Mouse (Mus musculus) embryonic facial prominence, embryonic 11.5 days (tissue): ENCODE results near the gene Ntf5. TPM values are rescaled to one million over a fixed set of nuclear protein-coding genes. Genes with fewer than 3 reads are reported as not detected.

ENCODE experiments used
- ATAC-seq: fragments of 200-750 bp; cut with Nextera tagmentation; replicated peaks from 2 replicates; pipeline ENCODE4 v1.8.0; 2017; ENCODE audit warnings: low read depth; ENCODE audit not compliant: insufficient number of reproducible peaks, low FRiP score, low TSS enrichment
- DNase-seq: peaks from one replicate; pipeline ENCODE4 v3.0.0-alpha.2; 2015; ENCODE audit warnings: low spot score
- H3K27ac ChIP-seq: fragments of 300-500 bp; sonication (generic); replicated peaks from 2 replicates; pipeline ENCODE4 v1.5.1; 2014; ENCODE audit warnings: mild to moderate bottlenecking, low read depth, low read length, control low read depth
- H3K27me3 ChIP-seq: fragments of 300-500 bp; sonication (generic); 2 replicates; pipeline ENCODE4 v1.6.1; 2014; ENCODE audit warnings: mild to moderate bottlenecking, low read length, moderate library complexity, mixed read lengths; ENCODE audit not compliant: control insufficient read depth, insufficient read depth
- H3K36me3 ChIP-seq: fragments of 300-500 bp; sonication (generic); replicated peaks from 2 replicates; pipeline ENCODE4 v1.6.1; 2014; ENCODE audit warnings: low read depth, mild to moderate bottlenecking, low read length, moderate library complexity, mixed read lengths; ENCODE audit not compliant: control insufficient read depth, insufficient read depth
- H3K4me1 ChIP-seq: fragments of 300-500 bp; sonication (generic); 2 replicates; pipeline ENCODE4 v1.6.1; 2014; ENCODE audit warnings: low read length, mixed read lengths; ENCODE audit not compliant: control insufficient read depth, insufficient read depth
- H3K4me2 ChIP-seq: fragments of 300-500 bp; sonication (generic); 2 replicates; pipeline ENCODE4 v1.6.1; 2014; ENCODE audit warnings: low read depth, mild to moderate bottlenecking, control low read depth, low read length, moderate library complexity
- H3K4me3 ChIP-seq: fragments of 300-500 bp; sonication (generic); 2 replicates; pipeline ENCODE4 v1.5.1; 2014; ENCODE audit warnings: low read depth, low read length, control low read depth
- H3K9ac ChIP-seq: fragments of 300-500 bp; sonication (generic); replicated peaks from 2 replicates; pipeline ENCODE4 v1.6.1; 2014; ENCODE audit warnings: mild to moderate bottlenecking, control low read depth, low read length
- H3K9me3 ChIP-seq: fragments of 300-500 bp; sonication (generic); replicated peaks from 2 replicates; pipeline ENCODE4 v1.6.1; 2016; ENCODE audit warnings: mild to moderate bottlenecking, low read length, inconsistent platforms, mixed read lengths; ENCODE audit not compliant: control insufficient read depth
- WGBS: fragments of 180-500 bp; shearing (Covaris S2); extraction: QIAGEN DNeasy Blood & Tissue Kit; methylation state at CpG from one replicate; pipeline ENCODE4 v1.1.7; 2014; 5-methylcytosine and 5-hydroxymethylcytosine counted together
- polyA plus RNA-seq: library from polyadenylated mRNA; unstranded; fragments of >200 nt; fragmentation: Nextera tagmentation; extraction: Ambion mirVana; gene quantifications from 2 replicates; pipeline ENCODE4 v1.2.1, GENCODE M21; 2014

Ntf5 gene
- polyA plus RNA-seq, 1 experiment from 2014 or later: 5.1 TPM

GRCm38 (mm10) chr7:45434203-45435015, 20.9 kb downstream of the Ntf5 start, which contains the start of gene Gys1:
Gys1 (plus strand) TSS chr7:45434844.
- Histone ChIP-seq H3K36me3 (peaks cover 2% of the 10 kb centered on the region), H3K4me1 (peaks cover 14% of the 10 kb centered on the region), H3K4me3 (peak within 1 kb of the TSS; percentile 85), H3K9me3 (no peaks in the 10 kb centered on the region), H3K4me2 (peak within 1 kb of the TSS; percentile 95), H3K9ac (peak within 1 kb of the TSS; percentile 88), H3K27me3 (no peaks in the 10 kb centered on the region), H3K27ac (peak within 1 kb of the TSS; percentile 80)
- under 1% methylated on average over 45 of the region's 45 CpGs for WGBS
- DNase-seq (peak; percentile 100), ATAC-seq (peak; percentile 94)

DNA sequence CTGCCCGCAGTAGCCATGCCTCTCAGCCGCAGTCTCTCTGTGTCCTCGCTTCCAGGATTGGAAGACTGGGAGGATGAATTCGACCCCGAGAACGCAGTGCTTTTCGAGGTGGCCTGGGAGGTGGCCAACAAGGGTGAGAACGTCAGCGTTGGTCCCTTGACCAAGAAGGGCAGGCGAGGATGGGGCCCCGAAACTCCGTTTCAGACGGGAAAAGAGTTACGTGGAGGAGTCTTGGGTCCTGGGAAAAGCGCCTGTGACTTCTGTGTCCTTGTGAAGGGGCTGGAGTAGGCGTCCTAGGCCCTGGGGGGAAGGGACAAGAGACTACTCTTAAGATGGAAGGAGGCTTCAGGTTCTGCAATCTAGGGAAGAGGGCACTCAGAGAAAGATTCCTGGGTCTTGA, 21.5 kb downstream of the Ntf5 start:
- DNase-seq (peak; percentile 47), ATAC-seq (no peak; the same call in 1 of the 2 replicates)
- no peaks in the 10 kb centered on the region for H3K9me3 ChIP-seq
- peak overlapping the region; percentile 85 for H3K4me3 ChIP-seq
- H3K4me1 ChIP-seq: peaks cover 14% of the 10 kb centered on the region
- no peaks in the 10 kb centered on the region for H3K27me3 ChIP-seq
- peak overlapping the region; percentile 71 for H3K9ac ChIP-seq
- H3K4me2 ChIP-seq: peak overlapping the region; percentile 69
- H3K27ac ChIP-seq: no peak overlapping the region
- peaks cover 2% of the 10 kb centered on the region for H3K36me3 ChIP-seq
- 3% methylated on average over 16 of the region's 16 CpGs for WGBS

DNA sequence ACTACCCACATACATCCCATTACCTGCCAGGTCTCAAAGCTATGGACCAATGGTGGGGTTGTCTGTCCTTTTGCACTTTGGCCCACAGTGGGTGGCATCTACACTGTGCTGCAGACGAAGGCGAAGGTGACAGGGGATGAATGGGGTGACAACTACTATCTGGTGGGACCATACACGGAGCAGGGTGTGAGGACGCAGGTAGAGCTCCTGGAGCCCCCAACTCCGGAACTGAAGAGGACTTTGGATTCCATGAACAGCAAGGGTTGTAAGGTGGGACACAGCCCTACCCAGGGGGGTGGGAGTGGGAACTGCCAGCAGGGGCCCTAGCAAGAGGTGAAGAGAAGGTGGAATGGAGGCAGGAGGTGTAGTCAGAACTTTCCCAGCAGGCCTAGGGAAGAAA, 22.9 kb downstream of the Ntf5 start:
- H3K9ac ChIP-seq: no peak overlapping the region; the same call in 1 of the 2 replicates
- no peak overlapping the region for H3K27ac ChIP-seq
- H3K4me1 ChIP-seq: peaks cover 14% of the 10 kb centered on the region
- H3K9me3 ChIP-seq: no peaks in the 10 kb centered on the region
- H3K36me3 ChIP-seq: no peaks in the 10 kb centered on the region; the same call in 1 of the 2 replicates
- DNase-seq (no peak), ATAC-seq (no peak)
- no peaks in the 10 kb centered on the region for H3K27me3 ChIP-seq
- H3K4me2 ChIP-seq: peak overlapping the region; percentile 13; the same call in 1 of the 2 replicates
- H3K4me3 ChIP-seq: no peak overlapping the region
- 95% methylated on average over 5 of the region's 5 CpGs for WGBS

- no peaks in the 10 kb centered on the region for H3K27me3 ChIP-seq
- no peak overlapping the region for H3K4me3 ChIP-seq
- 18% methylated on average over 6 of the region's 6 CpGs for WGBS
- H3K9ac ChIP-seq: no peak overlapping the region; the same call in 1 of the 2 replicates
- peak; percentile 64 for DNase-seq
- peaks cover 14% of the 10 kb centered on the region for H3K4me1 ChIP-seq
- H3K4me2 ChIP-seq: 0 out of 2 replicates have a peak overlapping the region, but pooled peaks have one; percentile 16
- ATAC-seq: no peak
- H3K27ac ChIP-seq: no peak overlapping the region
- no peaks in the 10 kb centered on the region for H3K9me3 ChIP-seq
- no peaks in the 10 kb centered on the region; the same call in 1 of the 2 replicates for H3K36me3 ChIP-seq
Observed at GRCm38 (mm10) chr7:45437046-45437445, 23.6 kb downstream of the Ntf5 start.

GRCm38 (mm10) chr7:45437521-45438276, 24.2 kb downstream of the Ntf5 start, which contains the start of gene Ruvbl2:
Ruvbl2 (minus strand) TSS chr7:45438096.
- no peaks in the 10 kb centered on the region for H3K27me3 ChIP-seq
- DNase-seq (peak; percentile 66), ATAC-seq (no peak)
- H3K9ac ChIP-seq: no peak within 1 kb of the TSS; the same call in 1 of the 2 replicates
- no peak within 1 kb of the TSS for H3K27ac ChIP-seq
- WGBS: 22% methylated on average over 19 of the region's 19 CpGs
- H3K9me3 ChIP-seq: no peaks in the 10 kb centered on the region
- H3K4me2 ChIP-seq: peak within 1 kb of the TSS; percentile 23
- H3K4me1 ChIP-seq: peaks cover 14% of the 10 kb centered on the region
- H3K36me3 ChIP-seq: no peaks in the 10 kb centered on the region; the same call in 1 of the 2 replicates
- H3K4me3 ChIP-seq: no peak within 1 kb of the TSS

DNA sequence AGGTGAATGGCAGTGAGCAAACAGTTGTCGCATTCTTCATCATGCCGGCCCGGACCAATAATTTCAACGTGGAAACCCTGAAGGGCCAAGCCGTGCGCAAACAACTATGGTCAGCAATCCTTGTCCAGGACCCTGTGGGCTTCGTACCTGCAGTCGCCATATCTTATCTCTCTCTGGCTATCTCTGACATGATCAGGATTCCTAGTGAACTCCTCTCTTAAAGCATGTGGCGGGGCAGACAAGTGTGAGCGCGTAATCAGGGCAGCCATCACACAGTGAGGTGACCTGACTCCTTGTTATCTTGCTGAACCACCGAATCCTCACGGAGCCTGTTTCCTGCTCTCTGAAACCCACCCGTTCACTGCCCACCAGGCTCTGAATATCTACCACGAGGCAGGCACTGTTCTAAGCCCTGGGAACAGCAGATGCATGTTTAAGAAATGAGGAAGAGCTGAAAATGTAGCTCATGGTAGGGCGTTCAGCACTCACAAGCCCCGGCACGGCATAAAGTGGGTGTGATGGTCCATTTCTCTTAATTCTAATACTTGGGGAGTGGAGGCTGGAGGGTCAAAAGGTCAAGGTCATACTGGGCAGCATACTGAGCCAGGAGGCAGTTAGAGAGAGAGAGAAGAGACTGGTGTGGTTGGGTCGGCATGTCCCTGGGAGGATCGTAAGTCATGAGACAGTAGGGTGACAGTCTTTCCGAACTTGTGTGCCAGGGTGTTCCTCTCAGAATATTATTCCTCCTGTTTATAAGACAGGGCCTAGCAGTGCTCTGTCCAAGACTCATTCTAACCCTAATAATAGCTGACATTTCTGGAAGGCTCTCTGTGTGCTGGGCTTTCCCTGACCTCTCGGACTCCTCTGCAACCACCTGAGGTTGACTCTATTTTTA, 30.3 kb downstream of the Ntf5 start:
- no peaks in the 10 kb centered on the region; the same call in 1 of the 2 replicates for H3K36me3 ChIP-seq
- no peak for DNase-seq
- WGBS: 86% methylated on average over 22 of the region's 22 CpGs
- no peak overlapping the region for H3K4me2 ChIP-seq
- H3K4me3 ChIP-seq: no peak overlapping the region
- no peaks in the 10 kb centered on the region for H3K9me3 ChIP-seq
- H3K27me3 ChIP-seq: no peaks in the 10 kb centered on the region
- no peak overlapping the region for H3K9ac ChIP-seq
- H3K4me1 ChIP-seq: no peaks in the 10 kb centered on the region
- no peak overlapping the region for H3K27ac ChIP-seq
- ATAC-seq: no peak

- H3K27ac ChIP-seq: no peak overlapping the region
- H3K9ac ChIP-seq: no peak overlapping the region
- H3K4me3 ChIP-seq: no peak overlapping the region
- no peaks in the 10 kb centered on the region for H3K27me3 ChIP-seq
- DNase-seq: no peak
- no peak for ATAC-seq
- H3K9me3 ChIP-seq: no peaks in the 10 kb centered on the region
- no peaks in the 10 kb centered on the region for H3K36me3 ChIP-seq
- no peak overlapping the region for H3K4me2 ChIP-seq
- no peaks in the 10 kb centered on the region for H3K4me1 ChIP-seq
Observed at GRCm38 (mm10) chr7:45446589-45446988, 33.1 kb downstream of the Ntf5 start.
